Mouse (Mus musculus) telencephalon, adult 2 months (tissue): Measurements from ENCODE around the gene Olfr655.

Experiments used
- DNase-seq: peaks from one replicate; pipeline ENCODE4 v3.0.0-alpha.2; 2011; ENCODE audit warnings: low read depth, low spot score

Olfr655 gene

DNA sequence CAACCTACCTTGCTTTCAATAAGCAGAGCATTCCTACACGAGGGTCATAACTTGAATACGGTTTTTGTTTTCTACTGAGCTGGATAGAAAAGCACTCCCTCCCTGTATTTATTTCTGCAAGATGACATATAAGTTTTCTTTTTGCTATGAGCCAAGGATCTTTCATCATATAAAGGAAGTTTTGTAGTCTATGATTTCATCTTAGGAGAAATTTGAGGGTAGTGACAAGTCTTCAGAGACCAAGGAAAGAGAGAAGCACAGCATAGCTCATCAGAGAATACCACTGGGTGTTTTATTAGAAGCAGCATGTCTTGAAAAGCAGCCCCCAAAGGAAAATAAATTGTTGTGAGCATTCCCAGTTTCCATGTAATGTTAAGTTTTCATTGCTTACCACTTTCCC is at the start of gene Olfr655:
Olfr655 (minus strand) TSS at position 101 of the 400 bp plus-strand sequence.
- DNase-seq = no peak

- no peak for DNase-seq
These were observed 45.4 kb upstream of the Olfr655 start, which contains the start of gene Olfr658 for GRCm38 (mm10) chr7:104646841-104647482. Gene Olfr658, minus strand, starts transcription at chr7:104647305.

GRCm38 (mm10) chr7:104624494-104624893 is 22.9 kb upstream of the Olfr655 start, which contains the start of gene Olfr657:
Gene Olfr657, plus strand, starts transcription at chr7:104624794.
- DNase-seq = no peak

GRCm38 (mm10) chr7:104613655-104614054 is 12.1 kb upstream of the Olfr655 start, which contains the start of gene Olfr656:
Gene Olfr656, plus strand, starts transcription at chr7:104613955.
- DNase-seq = no peak

- DNase-seq = no peak
These were observed 3.1 kb upstream of the Olfr655 start for GRCm38 (mm10) chr7:104604727-104605126.

DNA sequence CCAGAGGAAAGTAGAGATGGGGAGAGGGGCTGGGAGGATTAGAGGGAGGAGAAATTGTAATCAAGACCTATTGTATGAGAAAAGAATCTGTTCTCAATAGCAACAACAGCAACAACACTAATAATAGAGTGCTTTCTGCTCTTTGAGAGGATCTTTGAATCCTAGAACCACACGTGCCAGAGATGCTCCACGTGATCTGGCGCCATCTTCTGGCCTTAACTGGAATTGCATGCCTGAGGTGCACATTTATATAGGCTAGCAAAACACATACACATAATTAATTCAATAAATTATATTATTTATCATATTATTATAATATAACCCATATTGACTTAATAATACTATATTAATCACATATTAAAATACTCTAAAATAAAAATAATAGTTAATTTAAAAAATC is 1.6 kb upstream of the Olfr655 start:
- no peak for DNase-seq

- DNase-seq = no peak
These were observed 13.3 kb downstream of the Olfr655 start for GRCm38 (mm10) chr7:104588274-104588673.

GRCm38 (mm10) chr7:104586725-104587124 is 14.9 kb downstream of the Olfr655 start, which contains the start of gene Olfr654:
Gene Olfr654, plus strand, starts transcription at chr7:104587025.
- DNase-seq = no peak

GRCm38 (mm10) chr7:104581429-104581828 is 20.1 kb downstream of the Olfr655 start:
- DNase-seq = no peak

DNA sequence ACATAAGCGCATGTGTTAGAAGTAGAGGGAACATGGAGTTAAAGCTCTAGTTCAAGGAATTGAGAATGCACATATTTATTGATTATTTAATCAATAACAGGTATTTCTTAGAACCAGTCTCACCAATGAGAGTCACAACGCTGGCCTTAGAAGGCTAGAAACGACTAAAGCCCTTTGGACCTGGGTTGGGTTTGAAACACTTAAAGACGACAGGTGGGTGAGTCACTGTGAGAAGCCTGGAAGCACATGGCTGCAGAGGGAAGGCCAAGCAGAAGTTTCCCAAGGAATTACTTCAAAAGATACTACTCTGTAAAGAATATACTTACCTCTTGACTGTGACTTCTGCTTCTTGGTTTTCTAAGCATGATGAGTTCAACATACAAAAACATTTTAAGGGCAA is 20.7 kb downstream of the Olfr655 start:
- DNase-seq = no peak

DNA sequence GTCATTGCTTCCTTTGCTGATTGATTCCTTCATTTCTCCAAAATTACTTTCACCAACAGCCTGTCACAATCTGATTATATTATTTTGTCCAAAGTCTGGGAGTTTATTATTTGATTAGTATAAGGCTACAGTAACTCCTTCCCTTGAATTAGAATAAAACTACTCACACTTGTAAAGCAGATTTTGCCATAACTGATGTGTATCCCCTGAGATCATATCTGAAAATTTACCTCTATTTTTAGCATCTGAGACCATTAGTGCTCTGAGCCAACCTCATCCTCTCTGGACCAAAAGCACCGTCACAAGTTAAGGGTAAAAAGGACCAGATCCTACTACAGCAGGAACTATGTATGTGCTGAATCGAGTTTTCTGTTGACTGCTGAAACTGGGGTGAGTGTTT is 24.6 kb downstream of the Olfr655 start, which contains the start of gene Olfr653:
Olfr653 (plus strand) TSS at position 301 of the 400 bp plus-strand sequence.
- no peak for DNase-seq

DNA sequence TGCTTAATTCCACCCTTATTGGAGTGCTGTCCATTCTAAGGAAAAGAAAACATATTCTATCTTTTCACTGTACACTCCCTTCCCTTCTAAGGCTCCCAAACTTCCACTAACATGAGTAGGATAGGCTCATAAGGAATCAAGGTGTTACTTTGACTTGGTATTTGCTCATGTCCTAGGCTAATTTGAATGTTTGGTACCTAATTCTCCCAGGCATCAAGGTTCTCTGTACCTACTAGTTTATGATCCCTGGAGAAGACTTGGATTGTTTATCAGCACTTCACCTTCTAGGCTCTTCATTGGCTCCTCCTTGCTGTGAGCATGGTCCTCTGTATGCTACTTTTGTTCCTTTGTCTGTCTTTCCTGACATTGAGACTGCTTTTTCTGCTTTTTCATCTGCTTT is 41.0 kb downstream of the Olfr655 start, which contains the start of gene Olfr652:
Olfr652 (plus strand) TSS at position 301 of the 400 bp plus-strand sequence.
- DNase-seq = no peak

DNA sequence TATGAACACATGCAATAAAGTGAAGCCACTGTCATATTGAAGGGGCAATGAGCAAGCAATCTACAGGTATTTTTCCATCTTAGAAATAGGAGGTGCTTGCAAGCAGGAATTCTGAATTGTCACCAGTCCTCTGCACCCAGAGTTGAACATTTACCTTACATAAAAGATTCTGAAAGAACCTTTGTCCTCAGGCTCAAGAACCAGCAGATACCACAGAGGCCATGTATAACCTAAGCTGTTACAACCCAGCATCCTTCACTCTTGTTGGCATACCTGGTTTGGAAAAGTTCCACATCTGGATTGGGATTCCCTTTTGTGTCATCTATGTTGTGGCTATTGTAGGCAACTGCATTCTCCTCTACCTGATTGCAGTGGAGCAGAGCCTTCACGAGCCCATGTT is 48.9 kb downstream of the Olfr655 start:
- no peak for DNase-seq

DNA sequence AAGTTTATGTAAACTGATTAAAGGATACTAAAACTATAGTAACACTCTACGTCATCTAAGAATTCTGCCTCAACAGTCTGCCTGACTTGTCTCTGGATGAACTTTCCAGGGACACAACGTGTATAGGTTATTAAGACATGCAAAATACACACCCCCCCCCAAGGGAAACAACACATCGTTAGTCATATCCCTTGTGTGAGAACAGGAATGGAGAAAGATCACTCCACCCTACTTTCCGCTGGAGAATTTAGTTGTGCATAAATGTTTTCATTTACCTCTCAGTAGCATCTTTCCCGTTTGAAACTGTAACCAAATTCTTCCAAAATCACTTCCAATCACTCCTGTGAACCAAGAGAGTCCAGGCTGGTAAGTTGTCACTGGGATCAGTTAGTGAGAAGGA is 51.7 kb downstream of the Olfr655 start, which contains the start of gene Olfr651:
Olfr651 (plus strand) TSS at position 301 of the 400 bp plus-strand sequence.
- DNase-seq = no peak
